Mouse (Mus musculus) MEL (cell line): ENCODE results near the gene Grm1. TPM values are rescaled to one million over a fixed set of nuclear protein-coding genes. Genes with fewer than 3 reads are reported as not detected.

Experiments used
- DNase-seq: peaks from one replicate; pipeline ENCODE4 v3.0.0; 2011; ENCODE audit warnings: low read depth, low spot score
- H3K27ac ChIP-seq: 2 replicates; pipeline ENCODE4 v1.5.1; 2012; ENCODE audit warnings: low read depth, mild to moderate bottlenecking, control low read depth, low read length, moderate library complexity; ENCODE audit not compliant: control insufficient read depth
- H3K27me3 ChIP-seq, 2 experiments: fragments of 150-350 bp in 1 of 2; sonication (generic) in 1 of 2; 2 replicates each; pipeline ENCODE4 v1.6.1; 2012; ENCODE audit warnings: low read length in 2 of 2, mild to moderate bottlenecking in 2 of 2, improper control_type of control experiment in 1 of 2, moderate library complexity in 1 of 2; ENCODE audit not compliant: insufficient read depth in 2 of 2, control insufficient read depth in 1 of 2
- H3K36me3 ChIP-seq, 2 experiments: 2 replicates each; pipeline ENCODE4 v1.6.1; 2012 to 2014; ENCODE audit warnings: low read length in 2 of 2, improper control_type of control experiment in 1 of 2, inconsistent platforms in 1 of 2, mild to moderate bottlenecking in 1 of 2; ENCODE audit not compliant: insufficient read depth in 2 of 2, control insufficient read depth in 1 of 2
- H3K4me1 ChIP-seq, 2 experiments: fragments of 150-350 bp in 1 of 2; sonication (generic) in 1 of 2; 2 replicates each; pipeline ENCODE4 v1.6.1; 2012; ENCODE audit warnings: low read length in 2 of 2, improper control_type of control experiment in 1 of 2, mild to moderate bottlenecking in 1 of 2; ENCODE audit not compliant: insufficient read depth in 2 of 2, control insufficient read depth in 1 of 2
- H3K4me3 ChIP-seq, 2 experiments: fragments of 150-350 bp in 1 of 2; sonication (generic) in 1 of 2; 2 replicates each; pipeline ENCODE4 v1.5.1; 2012; ENCODE audit warnings: low read depth in 2 of 2, low read length in 2 of 2, mild to moderate bottlenecking in 2 of 2, moderate library complexity in 2 of 2, control low read depth in 1 of 2, improper control_type of control experiment in 1 of 2; ENCODE audit not compliant: control insufficient read depth in 1 of 2, insufficient read depth in 1 of 2
- H3K79me2 ChIP-seq: 2 replicates; pipeline ENCODE4 v1.6.1; 2012; ENCODE audit warnings: mild to moderate bottlenecking, low read length, moderate library complexity; ENCODE audit not compliant: control insufficient read depth, poor library complexity, insufficient read depth
- H3K9ac ChIP-seq: 2 replicates; pipeline ENCODE4 v1.6.1; 2012; ENCODE audit warnings: low read depth, mild to moderate bottlenecking, control low read depth, low read length, moderate library complexity; ENCODE audit not compliant: control insufficient read depth, poor library complexity, severe bottlenecking
- H3K9me3 ChIP-seq: fragments of 150-350 bp; sonication (generic); replicated peaks from 2 replicates; pipeline ENCODE4 v1.6.1; 2012; ENCODE audit warnings: mild to moderate bottlenecking, low read length, improper control_type of control experiment, moderate library complexity; ENCODE audit not compliant: insufficient read depth
- CHD2 ChIP-seq: IDR thresholded peaks from 2 replicates; pipeline ENCODE4 v1.6.1; 2011; ENCODE audit warnings: low read length, improper control_type of control experiment
- EP300 ChIP-seq, 2 experiments: IDR thresholded peaks; 2 replicates each; pipeline ENCODE4 v1.6.1; 2011; ENCODE audit warnings: improper control_type of control experiment in 2 of 2, low read length in 2 of 2, low read depth in 1 of 2, mild to moderate bottlenecking in 1 of 2
- GATA1 ChIP-seq: IDR thresholded peaks from 2 replicates; pipeline ENCODE4 v1.6.1; 2011; ENCODE audit warnings: low read depth, low read length, improper control_type of control experiment
- HCFC1 ChIP-seq: IDR thresholded peaks from 2 replicates; pipeline ENCODE4 v1.6.1; 2012; ENCODE audit warnings: low read depth, mild to moderate bottlenecking, inconsistent platforms, low read length, improper control_type of control experiment, moderate library complexity
- JUND ChIP-seq: IDR thresholded peaks from 2 replicates; pipeline ENCODE4 v1.6.1; 2011; ENCODE audit warnings: low read depth, mild to moderate bottlenecking, improper control_type of control experiment, low read length
- MAFK ChIP-seq: IDR thresholded peaks from 2 replicates; pipeline ENCODE4 v1.6.1; 2011; ENCODE audit warnings: low read depth, mild to moderate bottlenecking, low read length, improper control_type of control experiment, borderline replicate concordance
- MAZ ChIP-seq: IDR thresholded peaks from 2 replicates; pipeline ENCODE4 v1.6.1; 2012; ENCODE audit warnings: low read depth, mild to moderate bottlenecking, inconsistent platforms, low read length, improper control_type of control experiment
- MXI1 ChIP-seq: IDR thresholded peaks from 2 replicates; pipeline ENCODE4 v1.6.1; 2011; ENCODE audit warnings: mild to moderate bottlenecking, low read depth, low read length, improper control_type of control experiment
- MYB ChIP-seq: IDR thresholded peaks from 2 replicates; pipeline ENCODE4 v1.6.1; 2011; ENCODE audit warnings: mild to moderate bottlenecking, low read depth, low read length, improper control_type of control experiment
- NRF1 ChIP-seq: IDR thresholded peaks from 2 replicates; pipeline ENCODE4 v1.6.1; 2014; ENCODE audit warnings: low read depth, mild to moderate bottlenecking, inconsistent platforms, low read length, improper control_type of control experiment, moderate library complexity; ENCODE audit not compliant: poor library complexity, insufficient read depth, severe bottlenecking
- POLR2A ChIP-seq, 2 experiments: IDR thresholded peaks; 2 replicates each; pipeline ENCODE4 v1.6.1; 2011 to 2012; ENCODE audit warnings: low read length in 2 of 2, mild to moderate bottlenecking in 2 of 2, control low read depth in 1 of 2, improper control_type of control experiment in 1 of 2, low read depth in 1 of 2, moderate library complexity in 1 of 2; ENCODE audit not compliant: control insufficient read depth in 1 of 2, insufficient read depth in 1 of 2, poor library complexity in 1 of 2
- RAD21 ChIP-seq: IDR thresholded peaks from 2 replicates; pipeline ENCODE4 v1.6.1; 2011; ENCODE audit warnings: mild to moderate bottlenecking, low read depth, low read length, improper control_type of control experiment
- RCOR1 ChIP-seq: IDR thresholded peaks from 2 replicates; pipeline ENCODE4 v1.6.1; 2012; ENCODE audit warnings: low read depth, mild to moderate bottlenecking, inconsistent platforms, low read length, improper control_type of control experiment
- SMC3 ChIP-seq: IDR thresholded peaks from 2 replicates; pipeline ENCODE4 v1.6.1; 2011; ENCODE audit warnings: low read depth, low read length, improper control_type of control experiment
- TAL1 ChIP-seq: IDR thresholded peaks from 2 replicates; pipeline ENCODE4 v1.6.1; 2012; ENCODE audit warnings: mild to moderate bottlenecking, inconsistent platforms, low read length, moderate library complexity, mixed read lengths
- TBP ChIP-seq: IDR thresholded peaks from 2 replicates; pipeline ENCODE4 v1.8.0; 2011; ENCODE audit warnings: low read depth, low read length, improper control_type of control experiment
- TCF12 ChIP-seq: IDR thresholded peaks from 2 replicates; pipeline ENCODE4 v1.6.1; 2014; ENCODE audit warnings: low read depth, mild to moderate bottlenecking, inconsistent platforms, low read length, improper control_type of control experiment, moderate library complexity
- UBTF ChIP-seq: IDR thresholded peaks from 2 replicates; pipeline ENCODE4 v1.6.1; 2012; ENCODE audit warnings: low read depth, mild to moderate bottlenecking, inconsistent platforms, low read length, improper control_type of control experiment, moderate library complexity, borderline replicate concordance; ENCODE audit not compliant: insufficient read depth
- USF1 ChIP-seq: IDR thresholded peaks from 2 replicates; pipeline ENCODE4 v1.6.1; 2014; ENCODE audit warnings: low read depth, mild to moderate bottlenecking, inconsistent platforms, low read length, improper control_type of control experiment, moderate library complexity
- USF2 ChIP-seq, 2 experiments: IDR thresholded peaks; 2 replicates each; pipeline ENCODE4 v1.6.1; 2011 to 2012; ENCODE audit warnings: improper control_type of control experiment in 2 of 2, low read length in 2 of 2, borderline replicate concordance in 1 of 2, inconsistent platforms in 1 of 2, low read depth in 1 of 2, mild to moderate bottlenecking in 1 of 2; ENCODE audit not compliant: insufficient read depth in 1 of 2
- ZMIZ1 ChIP-seq: IDR thresholded peaks from 2 replicates; pipeline ENCODE4 v1.6.1; 2012; ENCODE audit warnings: low read depth, mild to moderate bottlenecking, inconsistent platforms, low read length, improper control_type of control experiment, moderate library complexity
- ZNF384 ChIP-seq: IDR thresholded peaks from 2 replicates; pipeline ENCODE4 v1.6.1; 2012; ENCODE audit warnings: low read depth, mild to moderate bottlenecking, inconsistent platforms, low read length, improper control_type of control experiment
- polyA plus RNA-seq, 2 experiments: library from polyadenylated mRNA; stranded (reverse) in 1 of 2; unstranded in 1 of 2; fragments of >175 nt in 1 of 2; fragments of >200 nt in 1 of 2; gene quantifications; 2 replicates each; pipeline versions ENCODE4 v1.2.1 to v1.2.4; 2012; ENCODE audit warnings: low replicate concordance in 2 of 2, low read depth in 1 of 2; ENCODE audit not compliant: insufficient read length in 2 of 2, insufficient read depth in 1 of 2, missing spikeins in 1 of 2
- total RNA-seq: library from RNA; depleted of rRNA; stranded (reverse); fragments of 300-350 nt; gene quantifications from 2 replicates; pipeline ENCODE4 v1.2.3, GENCODE M21; 2012

Grm1 gene
- total and polyA plus RNA-seq, 3 experiments, result not detected

DNA sequence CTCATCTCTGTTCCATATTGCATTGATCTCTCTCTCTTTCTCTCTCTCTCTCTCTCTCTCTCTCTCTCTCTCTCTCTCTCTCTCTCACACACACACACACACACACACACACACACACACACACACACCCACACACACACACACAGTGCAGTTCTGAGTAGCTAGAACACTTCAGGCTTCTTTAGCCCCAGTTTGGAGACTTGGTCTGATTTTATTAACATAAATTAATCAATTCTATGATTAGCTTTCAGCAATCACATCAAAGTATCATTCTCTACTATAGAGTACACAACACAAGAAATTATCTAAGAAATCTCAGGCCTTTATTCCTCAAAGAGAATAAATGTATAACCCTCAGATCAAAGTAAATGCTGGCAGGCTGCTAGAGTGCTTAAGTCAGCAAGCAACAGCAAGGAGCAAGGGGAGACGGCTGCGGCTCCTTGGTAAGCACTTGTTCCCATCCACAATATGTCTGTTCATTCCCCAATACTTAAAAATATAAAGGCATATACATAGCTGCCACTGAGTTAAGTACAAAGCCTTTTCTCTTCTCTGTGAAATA lies 63.1 kb downstream of the Grm1 start:
- Histone ChIP-seq H3K9ac (no peak overlapping the region), H3K4me3 (no peak overlapping the region), H3K36me3 (no peaks in the 10 kb centered on the region), H3K27ac (no peak overlapping the region), H3K9me3 (no peaks in the 10 kb centered on the region), H3K27me3 (peaks cover 0 to 1% of the 10 kb centered on the region in 2 experiments; a peak in 1 of 4 replicates), H3K79me2 (no peaks in the 10 kb centered on the region), H3K4me1 (no peaks in the 10 kb centered on the region)
- TF ChIP-seq TCF12, result no peak
- TF ChIP-seq MAZ, result no peak
- no peak for TF ChIP-seq MXI1
- no peak for TF ChIP-seq EP300 (IDR thresholded peaks at IDR 0.05; ENCODE audit: low read depth in 1 of 2, low read length in 2 of 2)
- TF ChIP-seq CHD2, result no peak
- no peak for TF ChIP-seq UBTF
- TF ChIP-seq TBP, result no peak
- TF ChIP-seq SMC3, result no peak
- DNase-seq, result no peak

GRCm38 (mm10) chr10:11013653-11014052 lies 68.5 kb downstream of the Grm1 start:
- TF ChIP-seq HCFC1 (no peak), RCOR1 (no peak), SMC3 (no peak), RAD21 (no peak), TAL1 (no peak), MAZ (no peak), POLR2A (IDR thresholded peaks at IDR 0.05; ENCODE audit: control insufficient read depth in 1 of 2, insufficient read depth in 1 of 2, low read depth in 1 of 2, low read length in 2 of 2, poor library complexity in 1 of 2) (no peak), ZNF384 (no peak), ZMIZ1 (no peak), NRF1 (no peak), USF2 (IDR thresholded peaks at IDR 0.05; ENCODE audit: borderline replicate concordance in 1 of 2, insufficient read depth in 1 of 2, low read depth in 1 of 2, low read length in 2 of 2) (no peak), GATA1 (no peak), JUND (no peak), UBTF (no peak), EP300 (IDR thresholded peaks at IDR 0.05; ENCODE audit: low read depth in 1 of 2, low read length in 2 of 2) (no peak), MAFK (no peak), USF1 (no peak), MYB (no peak)
- H3K4me3 ChIP-seq, result no peak overlapping the region

More at GRCm38 (mm10) chr10:11013653-11014052, 68.5 kb downstream of the Grm1 start:
- DNase-seq, result no peak
- no peaks in the 10 kb centered on the region for H3K9me3 ChIP-seq
- H3K27me3 ChIP-seq, result no peaks in the 10 kb centered on the region
- no peaks in the 10 kb centered on the region for H3K79me2 ChIP-seq
- H3K9ac ChIP-seq, result no peak overlapping the region
- H3K27ac ChIP-seq, result no peak overlapping the region
- no peaks in the 10 kb centered on the region for H3K36me3 ChIP-seq
- no peaks in the 10 kb centered on the region for H3K4me1 ChIP-seq
